Mouse (Mus musculus): ENCODE data around the gene Lnx1. TPM values are rescaled to one million over a fixed set of nuclear protein-coding genes. Genes with fewer than 3 reads are reported as not detected.

Lnx1 gene
- polyA plus RNA-seq, 1 experiment: 16.2 TPM

GRCm38 (mm10) chr5:74697534-74697933 lies 5.2 kb downstream of the Lnx1 start:
- DNase-seq (ENCODE audit: low read depth): no peak

- no peak for DNase-seq (ENCODE audit: low read depth)
Observed at GRCm38 (mm10) chr5:74694390-74694801, 8.3 kb downstream of the Lnx1 start.

GRCm38 (mm10) chr5:74693836-74694235 lies 8.9 kb downstream of the Lnx1 start:
- DNase-seq (ENCODE audit: low read depth): no peak

- DNase-seq (ENCODE audit: low read depth): peak; percentile 34
Observed at GRCm38 (mm10) chr5:74692411-74693090, 10.2 kb downstream of the Lnx1 start.

GRCm38 (mm10) chr5:74688822-74689221 lies 13.9 kb downstream of the Lnx1 start:
- no peak for DNase-seq (ENCODE audit: low read depth)

- no peak for DNase-seq (ENCODE audit: low read depth)
Observed at GRCm38 (mm10) chr5:74684944-74685343, 17.8 kb downstream of the Lnx1 start.

GRCm38 (mm10) chr5:74683832-74684231 lies 18.9 kb downstream of the Lnx1 start:
- no peak for DNase-seq (ENCODE audit: low read depth)

- DNase-seq (ENCODE audit: low read depth): no peak
Observed at GRCm38 (mm10) chr5:74682735-74683134, 20.0 kb downstream of the Lnx1 start.

- DNase-seq (ENCODE audit: low read depth): no peak
Observed at GRCm38 (mm10) chr5:74679631-74680030, 23.1 kb downstream of the Lnx1 start.

- no peak for DNase-seq (ENCODE audit: low read depth)
Observed at GRCm38 (mm10) chr5:74678693-74679092, 24.0 kb downstream of the Lnx1 start.

- no peak for DNase-seq (ENCODE audit: low read depth)
Observed at GRCm38 (mm10) chr5:74677399-74678338, 25.0 kb downstream of the Lnx1 start.

- DNase-seq (ENCODE audit: low read depth): no peak
Observed at GRCm38 (mm10) chr5:74672556-74672955, 30.2 kb downstream of the Lnx1 start.

GRCm38 (mm10) chr5:74670877-74671276 lies 31.8 kb downstream of the Lnx1 start:
- no peak for DNase-seq (ENCODE audit: low read depth)

GRCm38 (mm10) chr5:74669925-74670324 lies 32.8 kb downstream of the Lnx1 start:
- DNase-seq (ENCODE audit: low read depth): no peak

GRCm38 (mm10) chr5:74668956-74669355 lies 33.8 kb downstream of the Lnx1 start:
- DNase-seq (ENCODE audit: low read depth): no peak

- no peak for DNase-seq (ENCODE audit: low read depth)
Observed at GRCm38 (mm10) chr5:74662618-74663017, 40.1 kb downstream of the Lnx1 start.

GRCm38 (mm10) chr5:74661734-74662560 lies 40.8 kb downstream of the Lnx1 start:
- no peak for DNase-seq (ENCODE audit: low read depth)

- no peak for DNase-seq (ENCODE audit: low read depth)
Observed at GRCm38 (mm10) chr5:74659856-74660255, 42.9 kb downstream of the Lnx1 start.

- no peak for DNase-seq (ENCODE audit: low read depth)
Observed at GRCm38 (mm10) chr5:74659281-74659680, 43.4 kb downstream of the Lnx1 start.

- DNase-seq (ENCODE audit: low read depth): no peak
Observed at GRCm38 (mm10) chr5:74657930-74658329, 44.8 kb downstream of the Lnx1 start.

GRCm38 (mm10) chr5:74656410-74656809 lies 46.3 kb downstream of the Lnx1 start:
- no peak for DNase-seq (ENCODE audit: low read depth)

- no peak for DNase-seq (ENCODE audit: low read depth)
Observed at GRCm38 (mm10) chr5:74654527-74654926, 48.2 kb downstream of the Lnx1 start.

All from gonadal fat pad, adult 2 months (tissue).